Mouse (Mus musculus): Measurements from ENCODE around the gene Gm3194.
"Not testable (repeated sequence)": the region's sequence is repeated elsewhere in the genome, so short reads cannot be mapped to it uniquely, and the experiment has no call there.

The Gm3194 gene

DNA sequence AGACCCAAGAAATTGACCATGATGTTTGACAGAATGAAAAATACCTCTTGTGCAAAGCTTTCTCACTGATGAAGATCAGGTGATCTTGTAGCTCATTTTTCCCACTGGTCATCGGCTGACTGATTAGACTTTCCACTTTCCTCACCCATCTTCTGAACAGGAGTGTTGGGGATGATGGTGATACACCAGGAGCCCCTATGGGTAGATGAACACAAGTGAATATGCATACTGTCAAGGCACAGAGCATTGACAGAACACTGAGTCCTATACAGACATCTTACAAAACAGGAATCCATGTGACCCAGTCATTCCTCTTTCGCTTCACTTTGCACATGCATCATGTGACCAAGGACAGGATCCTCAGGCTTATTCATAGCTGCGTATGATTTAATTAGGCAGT, at the start of gene Gm3194:
Gm3194 (minus strand) TSS at position 101 of the 400 bp plus-strand sequence.
- not testable (repeated sequence) for DNase-seq (ENCODE audit: low spot score in 2 of 2)

DNA sequence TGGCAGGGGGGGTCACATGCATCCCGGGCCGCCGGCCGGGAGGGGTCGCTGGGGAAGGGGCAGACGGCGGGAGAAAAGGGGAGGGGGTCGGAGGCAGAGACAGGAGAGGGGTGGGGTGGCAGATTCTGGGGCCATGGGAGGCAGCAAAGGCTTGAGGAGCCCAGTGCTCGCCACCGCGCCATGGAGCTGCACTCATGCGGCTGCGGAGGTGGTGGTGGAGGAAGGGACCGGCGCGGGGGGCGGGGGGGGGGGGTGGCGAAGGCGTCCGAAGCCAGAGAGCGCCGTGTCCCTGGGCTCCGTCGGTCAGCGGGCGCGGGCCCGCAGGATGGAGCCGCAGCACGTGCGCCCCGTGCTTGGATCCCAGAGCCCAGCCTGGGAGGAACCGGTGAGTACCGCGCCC, 46.1 kb upstream of the Gm3194 start, which contains the start of gene Gm3488:
Gm3488 (plus strand) TSS at position 301 of the 400 bp plus-strand sequence.
- not testable (repeated sequence) for DNase-seq (ENCODE audit: low spot score in 2 of 2)

DNA sequence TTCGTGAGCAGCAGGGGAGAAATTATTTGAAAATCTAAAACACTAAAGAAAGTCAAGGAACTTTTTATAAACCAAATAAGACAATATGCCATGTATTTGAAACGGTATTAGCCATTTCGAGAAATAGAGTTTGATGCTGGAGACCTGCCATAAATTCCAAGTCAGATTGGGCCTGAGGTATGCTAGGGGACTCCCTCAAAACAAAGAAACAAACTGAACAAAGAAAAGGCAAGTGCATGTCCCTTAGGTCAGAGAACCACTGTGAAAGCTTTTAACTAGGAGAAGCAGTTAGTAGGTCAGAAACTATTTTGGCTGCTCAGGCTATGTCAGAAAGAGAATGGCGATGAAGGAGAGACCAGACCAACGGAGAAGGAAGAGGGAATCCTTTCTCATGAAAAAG, 28.6 kb upstream of the Gm3194 start, which contains the start of gene Gm3187:
Gm3187 (plus strand) TSS at position 301 of the 400 bp plus-strand sequence.
- DNase-seq (ENCODE audit: low spot score in 2 of 2): not testable (repeated sequence)

DNA sequence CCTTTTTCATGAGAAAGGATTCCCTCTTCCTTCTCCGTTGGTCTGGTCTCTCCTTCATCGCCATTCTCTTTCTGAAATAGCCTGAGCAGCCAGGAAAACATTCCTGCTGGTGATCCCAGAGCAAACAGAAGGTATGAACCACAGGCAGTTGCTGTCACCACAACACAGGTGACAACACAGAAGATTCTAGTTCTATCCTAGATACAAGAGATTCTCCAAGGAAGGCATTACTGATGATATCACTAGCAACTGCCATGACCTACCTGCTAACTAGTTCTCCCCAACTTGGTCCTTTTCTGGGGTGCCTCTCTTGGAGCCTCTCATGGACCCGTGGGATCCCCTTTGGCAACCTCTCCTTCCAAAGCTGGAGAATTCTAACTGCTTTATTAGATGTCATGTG, 22.5 kb upstream of the Gm3194 start, which contains the start of gene Gm8246:
Gm8246 (minus strand) TSS at position 101 of the 400 bp plus-strand sequence.
- not testable (repeated sequence) for DNase-seq (ENCODE audit: low spot score in 2 of 2)

DNA sequence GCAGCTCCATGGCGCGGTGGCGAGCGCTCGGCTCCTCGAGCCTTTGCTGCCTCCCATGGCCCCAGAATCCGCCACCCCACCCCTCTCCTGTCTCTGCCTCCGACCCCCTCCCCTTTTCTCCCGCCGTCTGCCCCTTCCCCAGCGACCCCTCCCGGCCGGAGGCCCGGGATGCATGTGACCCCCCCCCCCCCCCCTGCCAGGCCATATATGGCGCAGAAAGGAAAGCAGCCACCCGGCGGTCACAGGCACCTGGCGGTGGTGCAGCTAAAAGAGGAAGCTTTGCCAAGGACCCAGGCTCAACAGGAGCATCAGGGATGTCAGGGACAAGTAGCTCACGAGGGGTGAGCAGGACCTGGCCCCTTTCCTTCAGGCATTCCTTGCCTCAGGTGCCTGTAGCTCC, 5.2 kb upstream of the Gm3194 start:
- not testable (repeated sequence) for DNase-seq (ENCODE audit: low spot score in 2 of 2)

DNA sequence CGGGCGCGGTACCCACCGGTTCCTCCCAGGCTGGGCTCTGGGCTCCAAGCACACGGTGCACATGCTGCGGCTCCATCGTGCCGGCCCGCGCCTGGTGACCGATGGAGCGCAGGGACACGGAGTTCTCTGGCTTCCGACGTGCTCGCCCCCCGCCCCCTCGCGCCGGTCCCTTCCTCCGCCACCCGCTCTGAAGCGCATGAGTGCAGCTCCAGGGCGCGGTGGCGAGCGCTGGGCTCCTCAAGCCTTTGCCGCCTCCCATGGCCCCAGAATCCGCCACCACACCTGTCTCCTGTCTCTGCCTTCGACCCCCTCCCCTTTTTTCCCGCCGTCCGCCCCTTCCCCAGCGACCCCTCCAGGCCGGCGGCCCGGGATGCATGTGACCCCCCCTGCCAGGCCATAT, 66.3 kb downstream of the Gm3194 start, which contains the start of gene Gm3500:
Gm3500 (minus strand) TSS at position 101 of the 400 bp plus-strand sequence.
- DNase-seq (ENCODE audit: low spot score in 2 of 2): not testable (repeated sequence)

All from right cerebral cortex, postnatal 10 days (tissue).